Mouse (Mus musculus) fat pad, adult 2 months (tissue): ENCODE measurements around the gene Sycp2l.

Source experiments
- DNase-seq: peaks from one replicate; pipeline ENCODE4 v3.0.0-alpha.2; 2011; ENCODE audit warnings: low read depth, low spot score; ENCODE audit errors: extremely low read depth

The Sycp2l gene

GRCm38 (mm10) chr13:41113940-41114339, at the start of gene Sycp2l:
TSS of gene Sycp2l (plus strand) at chr13:41114307.
- no peak for DNase-seq

- DNase-seq = no peak
Measured at GRCm38 (mm10) chr13:41067618-41068017, 46.5 kb upstream of the Sycp2l start.

- DNase-seq = no peak
Measured at GRCm38 (mm10) chr13:41071617-41072016, 42.5 kb upstream of the Sycp2l start.

GRCm38 (mm10) chr13:41073819-41074218, 40.3 kb upstream of the Sycp2l start:
- DNase-seq = no peak

- DNase-seq = no peak
Measured at GRCm38 (mm10) chr13:41077921-41078320, 36.2 kb upstream of the Sycp2l start.

- no peak for DNase-seq
Measured at GRCm38 (mm10) chr13:41078690-41079420, 35.3 kb upstream of the Sycp2l start.

- no peak for DNase-seq
Measured at GRCm38 (mm10) chr13:41079421-41079780, 34.7 kb upstream of the Sycp2l start, which contains the start of gene Mak. TSS of gene Mak (minus strand) at chr13:41079706.

GRCm38 (mm10) chr13:41079859-41080258, 34.2 kb upstream of the Sycp2l start:
- DNase-seq = no peak

GRCm38 (mm10) chr13:41080700-41081099, 33.4 kb upstream of the Sycp2l start:
- DNase-seq = no peak

GRCm38 (mm10) chr13:41084521-41084920, 29.6 kb upstream of the Sycp2l start:
- no peak for DNase-seq

GRCm38 (mm10) chr13:41085140-41085539, 29.0 kb upstream of the Sycp2l start:
- no peak for DNase-seq

GRCm38 (mm10) chr13:41088746-41089145, 25.4 kb upstream of the Sycp2l start:
- no peak for DNase-seq

GRCm38 (mm10) chr13:41091271-41091670, 22.8 kb upstream of the Sycp2l start:
- DNase-seq = no peak

- DNase-seq = no peak
Measured at GRCm38 (mm10) chr13:41094160-41094559, 19.9 kb upstream of the Sycp2l start.

- DNase-seq = no peak
Measured at GRCm38 (mm10) chr13:41097324-41098058, 16.6 kb upstream of the Sycp2l start.

- no peak for DNase-seq
Measured at GRCm38 (mm10) chr13:41098325-41098724, 15.8 kb upstream of the Sycp2l start.

GRCm38 (mm10) chr13:41100031-41100430, 14.1 kb upstream of the Sycp2l start:
- DNase-seq = no peak

GRCm38 (mm10) chr13:41103841-41104525, 10.1 kb upstream of the Sycp2l start:
- no peak for DNase-seq

- DNase-seq = no peak
Measured at GRCm38 (mm10) chr13:41105541-41105940, 8.6 kb upstream of the Sycp2l start.

- DNase-seq = no peak
Measured at GRCm38 (mm10) chr13:41110935-41111334, 3.2 kb upstream of the Sycp2l start, which contains the start of gene Gcm2. TSS of gene Gcm2 (minus strand) at chr13:41111035.

- DNase-seq = no peak
Measured at GRCm38 (mm10) chr13:41119152-41119945, 5.2 kb downstream of the Sycp2l start.
